Mouse (Mus musculus) gonadal fat pad, adult 2 months (tissue): Measurements from ENCODE around the gene Tcea3. TPM values are rescaled to one million over a fixed set of nuclear protein-coding genes. Genes with fewer than 3 reads are reported as not detected.

ENCODE experiments used
- DNase-seq: peaks from one replicate; pipeline ENCODE4 v3.0.0-alpha.2; 2012; ENCODE audit warnings: low read depth
- polyA plus RNA-seq: library from polyadenylated mRNA; depleted of rRNA; stranded (reverse); fragments of >200 nt; gene quantifications from 2 replicates; pipeline ENCODE4 v1.2.3, GENCODE M21; 2012; rRNA removed

Gene Tcea3
- polyA plus RNA-seq = 3.1 and 5.1 TPM in 2 replicates

DNA sequence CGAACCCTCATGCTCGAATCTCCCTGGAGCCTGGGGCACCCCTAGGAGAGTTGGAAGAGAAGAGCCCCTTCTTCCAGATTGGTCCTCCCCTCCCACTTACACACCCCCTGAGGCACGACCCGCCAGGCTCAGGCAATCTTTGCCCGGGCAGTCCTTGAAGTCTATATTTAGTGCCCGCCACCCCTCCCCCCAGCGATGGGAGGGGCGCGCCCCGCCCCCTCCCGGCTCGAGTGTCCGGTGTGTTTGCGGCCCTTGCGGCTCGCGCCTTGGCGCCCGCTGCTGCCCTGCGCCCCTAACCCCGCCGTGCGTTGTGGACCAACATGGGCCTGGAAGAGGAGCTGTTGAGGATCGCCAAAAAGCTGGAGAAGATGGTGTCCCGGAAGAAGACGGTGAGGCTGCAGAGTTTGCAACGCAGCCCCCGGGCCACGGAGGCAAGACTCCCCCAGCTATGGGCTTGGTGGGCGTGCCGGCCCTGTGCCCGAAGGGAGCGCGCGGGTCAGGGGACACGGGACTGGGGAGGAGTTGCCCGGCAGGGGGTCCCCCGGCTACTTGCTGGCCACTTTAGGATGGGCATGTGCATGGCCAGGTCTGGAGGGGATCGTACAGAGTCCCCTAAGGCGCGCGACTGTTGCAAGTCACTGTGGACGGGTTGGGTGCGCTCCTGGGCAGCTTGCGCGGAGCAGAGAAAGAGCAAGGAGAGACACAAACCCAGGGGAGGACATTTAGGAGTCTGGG, at the start of gene Tcea3:
TSS of gene Tcea3 (plus strand) at position 1 of the 735 bp plus-strand sequence.
- DNase-seq = no peak

DNA sequence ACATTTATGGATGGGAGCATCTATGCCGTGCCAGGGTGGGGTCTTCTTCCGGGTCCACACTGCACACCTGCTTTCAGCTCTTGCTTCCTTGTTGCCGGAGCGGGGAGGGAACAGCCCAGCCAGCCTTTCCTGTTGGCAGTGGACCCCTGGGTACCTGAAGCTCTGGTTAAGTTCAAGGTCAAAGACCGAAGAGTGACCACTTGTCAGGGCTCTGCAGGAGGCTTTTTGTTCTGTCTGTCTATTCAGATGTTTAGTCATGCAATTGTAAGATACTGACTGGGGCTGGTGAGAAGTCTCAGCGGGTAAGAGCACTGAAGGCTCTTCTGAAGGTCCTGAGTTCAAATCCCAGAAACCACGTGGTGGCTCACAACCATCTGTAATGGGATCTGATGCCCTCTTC, 48.7 kb upstream of the Tcea3 start:
- DNase-seq = no peak

DNA sequence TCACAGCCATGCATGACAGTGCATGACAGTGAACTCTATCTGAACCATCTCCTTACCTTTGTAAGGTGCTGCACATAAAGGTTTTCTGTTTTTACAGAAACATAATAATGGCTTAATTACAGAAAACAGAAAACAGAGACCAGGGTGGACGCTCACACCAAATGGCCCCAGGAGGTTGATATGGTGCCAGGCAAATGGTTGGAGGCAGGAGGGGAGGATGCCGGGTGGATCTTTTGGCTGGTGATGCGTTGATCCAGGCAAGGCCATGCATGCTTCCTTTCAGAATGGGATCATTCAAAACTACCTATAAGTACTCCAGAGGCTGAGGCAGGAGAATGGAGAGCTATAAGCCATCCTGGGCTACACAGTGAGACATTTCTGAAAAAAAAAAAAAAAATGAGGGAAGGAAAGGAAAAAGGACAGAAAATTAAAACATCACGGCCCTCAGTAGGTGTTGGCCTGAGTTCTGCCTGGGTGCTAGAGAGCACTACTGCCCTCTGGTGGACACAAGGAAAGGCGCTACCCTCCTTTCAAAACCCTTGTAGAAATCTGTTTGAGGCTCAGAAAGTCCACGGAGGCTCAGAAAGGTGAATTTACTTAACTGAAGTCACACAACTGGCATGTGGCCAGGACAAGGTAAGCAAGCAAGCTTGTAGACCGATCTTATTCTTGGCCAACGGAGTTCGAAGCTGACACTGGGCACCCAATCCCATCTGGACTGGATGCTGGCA, 47.8 kb upstream of the Tcea3 start:
- no peak for DNase-seq

- no peak for DNase-seq
Measured at GRCm38 (mm10) chr4:136202509-136202908, 45.0 kb upstream of the Tcea3 start.

DNA sequence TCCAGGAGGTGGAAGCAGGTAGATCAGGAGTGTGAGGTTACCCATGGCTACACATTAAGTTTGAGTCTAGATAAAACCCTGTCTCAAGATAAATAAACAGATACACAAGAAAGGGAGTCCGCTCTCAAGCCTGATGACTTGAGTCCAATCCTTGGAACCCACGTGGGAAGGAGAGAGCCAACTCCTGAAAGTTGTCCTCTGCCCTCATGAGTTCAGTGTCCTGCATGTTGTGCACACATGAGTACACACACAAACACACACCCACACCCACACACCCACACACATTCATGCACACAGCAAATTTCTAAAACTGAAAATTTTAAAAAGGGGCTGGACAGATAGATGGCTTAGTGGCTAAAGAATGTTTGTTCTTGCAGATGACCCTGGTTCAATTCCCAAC, 42.8 kb upstream of the Tcea3 start:
- no peak for DNase-seq

- peak; percentile 33 for DNase-seq
Measured at GRCm38 (mm10) chr4:136206033-136206893, 41.3 kb upstream of the Tcea3 start, which contains the start of gene Asap3. Asap3 (plus strand) TSS chr4:136206365.

GRCm38 (mm10) chr4:136206943-136207342, 40.6 kb upstream of the Tcea3 start:
- no peak for DNase-seq

DNA sequence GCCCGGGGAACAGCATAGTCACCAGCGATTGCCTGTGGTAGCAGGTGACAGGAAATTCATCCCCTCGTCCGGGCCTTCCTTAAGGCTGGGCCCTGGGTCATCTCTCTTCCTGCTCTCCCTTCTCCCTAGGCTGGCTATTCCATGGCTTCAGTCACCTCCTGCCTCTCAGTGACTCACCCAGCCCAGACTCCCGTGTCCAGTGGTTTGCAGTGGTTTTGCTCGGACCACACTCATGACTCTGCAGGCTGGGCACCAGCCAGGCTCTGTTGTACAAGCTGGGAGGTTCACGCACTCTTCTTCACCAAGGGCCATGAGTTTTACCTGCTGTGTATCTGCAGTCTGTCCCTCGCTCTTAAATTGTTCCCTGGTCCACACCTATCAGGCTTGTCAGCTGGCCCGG, 36.6 kb upstream of the Tcea3 start:
- no peak for DNase-seq

- no peak for DNase-seq
Measured at GRCm38 (mm10) chr4:136213629-136214028, 33.9 kb upstream of the Tcea3 start.

- DNase-seq = no peak
Measured at GRCm38 (mm10) chr4:136214828-136215227, 32.7 kb upstream of the Tcea3 start.

DNA sequence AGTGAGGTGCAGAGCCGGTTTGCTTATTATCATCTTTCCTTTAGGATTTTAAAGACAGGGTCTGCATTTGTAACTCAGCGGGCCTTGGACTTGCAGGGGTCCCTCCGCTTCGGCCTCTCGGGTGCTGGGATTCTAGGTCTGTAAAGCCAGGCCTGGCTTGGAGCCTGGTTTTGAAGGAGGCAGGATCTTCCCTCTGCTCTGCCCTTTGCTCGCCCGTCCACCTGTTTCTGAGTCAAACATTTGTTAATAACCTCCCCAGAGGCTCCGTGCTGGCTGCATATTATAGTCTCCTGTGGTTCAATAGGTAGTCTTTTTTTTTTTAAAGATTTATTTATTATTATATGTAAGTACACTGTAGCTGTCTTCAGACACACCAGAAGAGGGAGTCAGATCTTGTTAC, 32.0 kb upstream of the Tcea3 start:
- no peak for DNase-seq

DNA sequence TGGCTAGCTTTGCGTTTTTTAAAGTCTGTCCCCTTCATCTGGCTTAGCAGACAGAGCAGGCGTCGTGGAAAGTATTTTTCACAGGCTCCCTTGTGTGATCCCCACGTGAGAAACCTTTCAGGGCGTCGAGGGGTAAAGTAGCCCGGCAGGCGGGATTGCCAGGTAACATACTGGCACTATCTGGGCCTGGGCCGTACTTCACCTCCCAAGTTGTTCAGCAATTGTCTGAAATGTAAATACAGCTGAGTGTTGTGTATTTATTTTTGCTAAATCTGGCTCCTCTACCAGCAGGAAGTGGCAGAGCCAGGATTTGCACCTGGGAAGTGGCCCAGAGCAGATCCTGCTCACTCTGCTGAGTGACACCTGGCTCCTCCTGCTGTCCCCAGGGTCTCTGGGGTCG, 30.5 kb upstream of the Tcea3 start:
- no peak for DNase-seq

DNA sequence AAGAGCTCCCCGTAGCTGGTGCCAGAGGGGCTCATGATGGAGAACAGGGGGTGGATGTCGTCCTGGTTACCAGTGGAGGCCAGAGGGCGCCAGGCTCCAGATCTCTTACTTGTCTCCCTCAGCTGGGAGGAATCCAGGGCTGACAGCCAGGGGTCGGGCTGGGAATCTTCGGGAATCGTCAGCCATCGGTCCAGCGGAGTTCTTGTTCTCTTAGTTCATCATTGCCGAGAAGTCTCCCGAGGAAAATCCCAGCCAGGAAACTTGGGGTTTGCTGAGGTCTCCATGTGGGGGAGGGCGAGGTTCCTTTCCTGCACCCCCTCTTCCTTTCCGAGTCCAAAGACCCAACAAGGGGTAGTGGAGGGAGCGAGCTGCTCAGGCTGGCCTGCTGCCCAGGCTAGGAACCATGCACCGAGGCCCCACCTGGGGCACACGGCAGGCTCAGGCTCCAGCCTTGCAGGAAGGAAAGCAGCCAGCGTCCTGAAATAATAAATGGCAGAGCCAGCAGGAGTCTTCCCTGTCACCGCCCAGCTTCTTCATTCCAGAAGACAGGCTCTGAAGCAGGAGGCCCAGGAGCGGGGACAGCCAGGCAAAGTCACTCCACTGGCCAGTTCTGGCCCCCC, 28.8 kb upstream of the Tcea3 start:
- DNase-seq = no peak

DNA sequence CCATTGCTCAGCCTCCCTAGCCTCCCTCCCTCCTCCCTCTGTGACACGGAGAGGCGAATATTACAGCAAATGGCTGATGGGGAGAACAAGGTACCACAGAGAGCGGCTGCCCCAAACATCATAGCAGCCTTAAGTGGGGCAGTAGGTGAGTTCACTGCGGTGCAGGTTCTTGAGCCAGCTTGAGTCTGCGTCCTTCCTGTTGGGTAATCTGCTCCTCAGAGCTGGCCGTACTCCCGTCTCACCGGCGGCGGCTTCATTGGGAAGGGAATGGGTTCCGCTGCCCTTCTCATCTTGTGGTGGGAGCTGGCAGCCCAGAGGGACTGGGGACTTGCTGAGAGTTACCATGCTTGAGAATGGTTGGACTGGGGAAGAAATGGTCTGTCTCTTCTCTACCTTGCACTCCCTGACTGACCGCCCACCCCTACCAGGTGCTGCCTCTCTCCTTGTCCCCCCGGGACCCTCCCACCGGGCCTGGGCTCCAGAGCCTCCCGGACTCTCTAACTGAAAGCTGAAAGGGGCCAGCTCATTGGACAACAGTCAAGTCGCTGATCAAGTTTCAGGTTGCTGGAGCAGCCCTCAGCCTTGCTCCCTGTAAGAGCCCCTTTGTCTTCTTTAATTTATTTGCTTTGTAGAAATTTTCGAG, 27.3 kb upstream of the Tcea3 start:
- no peak for DNase-seq

- no peak for DNase-seq
Measured at GRCm38 (mm10) chr4:136223549-136224239, 23.8 kb upstream of the Tcea3 start.

GRCm38 (mm10) chr4:136224240-136224559, 23.3 kb upstream of the Tcea3 start:
- DNase-seq = no peak

DNA sequence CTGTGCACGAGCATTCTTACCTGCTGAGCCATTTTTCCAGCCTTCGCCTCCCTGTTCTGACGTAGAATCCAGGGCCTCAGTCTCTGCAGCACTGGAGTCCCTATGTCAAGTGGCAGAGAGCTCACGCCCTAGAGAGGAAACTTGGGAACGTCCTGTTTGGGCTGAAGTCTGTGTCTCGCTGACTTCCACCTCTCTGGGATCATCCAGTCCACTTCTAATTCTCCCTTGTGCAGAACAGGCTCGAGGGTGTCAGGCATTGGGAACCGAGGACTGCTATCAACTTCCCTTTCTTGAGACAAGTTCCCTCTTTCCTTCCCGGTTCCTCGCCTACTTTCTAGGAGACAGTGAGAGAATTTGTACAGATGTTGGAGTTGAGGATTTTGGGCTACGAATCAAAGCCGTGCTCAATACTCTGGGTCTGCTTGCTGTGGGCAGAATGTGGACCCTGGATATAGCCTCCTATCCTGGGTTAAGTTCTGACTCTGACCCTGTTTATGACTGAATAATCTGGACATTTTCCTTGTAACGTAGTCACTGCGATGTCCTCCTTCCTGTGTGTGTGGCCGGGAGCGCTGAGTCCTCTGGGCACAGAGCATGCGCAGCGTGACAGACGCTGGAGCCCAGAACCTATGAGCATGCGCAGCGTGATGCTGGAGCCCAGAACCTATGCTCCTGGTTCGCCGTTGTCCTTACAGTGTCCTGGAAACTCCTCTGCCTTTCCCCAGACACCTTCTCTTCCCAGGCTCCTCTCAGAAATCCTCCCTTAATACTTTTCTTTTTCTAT, 22.7 kb upstream of the Tcea3 start:
- no peak for DNase-seq

DNA sequence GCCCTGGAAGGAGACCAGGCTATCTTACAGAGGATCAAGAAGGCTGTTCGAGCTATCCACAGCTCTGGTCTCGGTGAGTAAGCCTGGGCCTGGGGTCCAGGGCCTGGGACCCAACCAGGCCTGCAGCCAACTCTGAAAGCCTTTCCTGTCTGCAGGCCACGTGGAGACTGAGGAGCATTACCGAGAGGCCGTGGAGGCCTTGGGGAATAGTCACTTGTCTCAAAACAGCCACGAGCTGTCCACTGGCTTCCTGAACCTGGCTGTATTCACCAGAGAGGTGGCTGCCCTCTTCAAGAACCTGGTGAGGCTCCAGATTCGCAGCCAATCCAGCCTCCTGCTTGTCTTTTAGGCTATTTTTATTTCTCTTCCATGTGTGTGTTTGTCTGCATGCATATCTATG, 20.1 kb upstream of the Tcea3 start:
- no peak for DNase-seq

DNA sequence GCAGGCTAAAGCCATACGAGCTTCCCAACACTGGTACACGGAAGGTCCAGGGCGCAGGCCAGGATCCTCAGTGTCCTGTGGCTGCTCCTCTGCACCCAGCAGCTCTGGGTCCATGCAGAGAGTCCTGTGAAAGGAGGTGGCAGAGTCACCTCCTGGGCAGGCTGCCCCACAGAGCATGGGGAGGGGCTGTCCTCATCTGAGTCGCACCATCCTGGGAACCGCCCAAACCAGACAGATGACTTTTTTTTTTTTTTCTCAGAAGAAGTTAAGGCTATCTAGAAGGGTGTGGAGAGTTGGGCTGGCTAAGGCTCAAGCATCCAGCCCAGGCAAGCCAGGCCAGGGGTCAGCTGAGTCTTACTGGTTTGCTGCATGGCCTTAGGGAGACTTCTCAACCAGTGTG, 18.9 kb upstream of the Tcea3 start:
- DNase-seq = no peak

GRCm38 (mm10) chr4:136238669-136239068, 8.9 kb upstream of the Tcea3 start:
- no peak for DNase-seq
